Mouse (Mus musculus): ENCODE data around the gene Atp4a. TPM values are rescaled to one million over a fixed set of nuclear protein-coding genes. Genes with fewer than 3 reads are reported as not detected.
A peak's percentile ranks its signal among the peaks of the same experiment; 100 is the strongest.

Atp4a gene
- polyA plus RNA-seq, 1 experiment from 2014 or later: 0.10 TPM

DNA sequence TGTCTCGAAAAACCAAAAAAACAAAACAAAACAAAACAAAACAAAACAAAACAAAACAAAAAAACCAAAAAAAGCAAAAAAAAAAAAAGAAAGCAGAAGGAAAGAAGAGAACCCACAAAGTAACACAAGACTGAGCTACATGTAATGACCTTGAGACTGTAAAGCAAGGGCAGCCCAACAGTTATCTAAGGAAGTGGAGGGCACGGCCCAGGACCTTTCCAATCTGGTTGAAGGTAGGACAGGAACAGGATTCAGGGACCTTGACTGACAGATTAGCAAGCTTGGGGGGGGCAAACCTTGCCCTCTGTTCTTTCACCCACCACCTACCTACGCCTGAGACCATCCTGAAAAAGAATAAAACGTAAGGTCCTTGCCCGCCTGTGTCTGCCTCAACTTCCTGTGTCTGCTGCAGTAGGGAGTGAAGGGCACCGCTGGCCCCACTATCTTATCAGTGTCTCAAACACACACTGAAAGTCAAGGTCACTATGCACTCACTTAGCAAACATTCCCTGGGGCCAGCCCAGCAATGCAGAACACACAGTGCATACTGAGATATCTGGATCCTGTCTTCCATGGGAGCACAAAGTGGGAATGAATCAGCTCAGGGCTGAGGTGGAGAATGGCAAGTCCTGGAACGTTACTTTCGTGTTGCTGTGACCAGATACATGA, 5.7 kb upstream of the Atp4a start:
- Histone ChIP-seq H3K9me3 (no peaks in the 10 kb centered on the region), H3K27ac (no peak overlapping the region), H3K9ac (no peak overlapping the region), H3K27me3 (peaks cover 9% of the 10 kb centered on the region; the same call in 1 of the 2 replicates), H3K4me2 (no peak overlapping the region), H3K4me1 (no peaks in the 10 kb centered on the region), H3K4me3 (no peak overlapping the region), H3K36me3 (no peaks in the 10 kb centered on the region)
- ATAC-seq (ENCODE audit: insufficient number of reproducible peaks, insufficient read depth, low FRiP score, low TSS enrichment, low read depth): no peak
- WGBS: 76% methylated on average over 8 of the region's 8 CpGs

DNA sequence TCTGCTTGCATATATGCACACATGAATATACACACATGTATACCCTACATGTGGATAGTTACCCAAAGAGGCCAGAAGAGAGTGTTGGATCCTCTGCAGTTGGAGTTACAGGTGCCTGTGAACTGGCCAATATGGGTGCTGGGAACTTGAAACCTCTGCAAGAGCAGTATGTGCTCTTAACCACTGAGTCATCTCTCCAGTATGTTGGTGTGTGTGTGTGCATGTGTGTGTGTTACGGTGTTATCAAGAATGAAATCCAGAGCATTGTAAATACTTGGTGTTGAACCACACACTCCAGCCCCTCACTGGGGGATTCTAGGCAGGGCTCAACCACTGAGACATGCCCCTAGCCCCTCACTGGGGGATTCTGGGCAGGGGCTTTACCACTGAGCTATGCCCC, 4.6 kb upstream of the Atp4a start:
- 93% methylated on average over 1 of the region's 1 CpGs for WGBS
- no peak overlapping the region for H3K4me3 ChIP-seq
- peaks cover 13% of the 10 kb centered on the region; the same call in 1 of the 2 replicates for H3K27me3 ChIP-seq
- no peak for ATAC-seq (ENCODE audit: insufficient number of reproducible peaks, insufficient read depth, low FRiP score, low TSS enrichment, low read depth)
- H3K9me3 ChIP-seq: no peaks in the 10 kb centered on the region
- no peak overlapping the region for H3K27ac ChIP-seq
- no peak overlapping the region for H3K9ac ChIP-seq
- no peak overlapping the region for H3K4me2 ChIP-seq
- H3K36me3 ChIP-seq: no peaks in the 10 kb centered on the region
- no peaks in the 10 kb centered on the region for H3K4me1 ChIP-seq

DNA sequence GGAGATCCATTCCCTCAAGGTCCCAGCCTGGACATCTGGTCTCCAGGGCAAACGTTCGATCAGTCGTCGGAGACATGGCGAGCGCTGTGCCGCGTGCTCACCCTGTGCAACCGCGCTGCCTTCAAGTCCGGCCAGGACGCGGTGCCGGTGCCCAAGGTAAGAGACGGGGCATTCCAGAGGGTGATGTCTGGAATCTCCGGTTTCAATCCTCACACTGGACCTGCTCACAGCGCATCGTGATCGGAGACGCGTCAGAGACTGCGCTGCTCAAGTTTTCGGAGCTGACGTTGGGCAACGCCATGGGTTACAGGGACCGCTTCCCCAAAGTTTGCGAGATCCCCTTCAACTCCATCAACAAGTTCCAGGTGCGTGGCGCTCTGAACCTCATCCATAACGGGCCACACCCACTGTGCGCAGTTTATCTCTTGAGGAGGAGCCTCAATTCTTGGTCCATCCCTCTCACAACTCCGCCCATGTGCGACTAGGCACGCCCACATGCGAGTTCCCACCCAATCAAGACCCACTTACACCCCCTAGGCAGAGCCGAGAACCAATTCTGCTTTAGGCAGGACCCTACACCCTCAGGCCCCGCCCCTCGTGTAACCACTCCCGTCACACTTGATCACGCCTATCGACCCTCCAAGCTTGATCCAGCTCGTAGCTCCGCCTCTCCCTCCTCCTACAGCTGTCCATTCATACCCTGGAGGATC, 5.2 kb downstream of the Atp4a start:
- H3K9ac ChIP-seq: peak overlapping the region; percentile 40; the same call in 1 of the 2 replicates

DNA sequence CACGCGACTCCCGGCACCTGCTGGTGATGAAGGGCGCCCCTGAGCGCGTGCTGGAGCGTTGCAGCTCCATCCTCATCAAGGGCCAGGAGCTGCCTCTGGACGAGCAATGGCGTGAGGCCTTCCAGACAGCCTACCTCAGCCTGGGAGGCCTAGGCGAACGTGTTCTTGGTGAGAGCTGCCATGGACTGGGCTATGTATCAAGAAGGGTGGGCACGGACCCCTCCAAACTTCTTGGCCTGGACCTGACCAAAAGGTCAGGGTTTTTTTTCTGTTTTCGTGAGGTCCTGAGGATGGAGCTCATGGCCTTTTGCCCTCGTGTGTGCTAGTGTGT, 5.7 kb downstream of the Atp4a start:
- H3K27ac ChIP-seq: no peak overlapping the region
- ATAC-seq (ENCODE audit: insufficient number of reproducible peaks, insufficient read depth, low FRiP score, low TSS enrichment, low read depth): peak; percentile 8; the same call in 1 of the 2 replicates
- H3K36me3 ChIP-seq: no peaks in the 10 kb centered on the region
- H3K27me3 ChIP-seq: peaks cover 49% of the 10 kb centered on the region
- H3K9me3 ChIP-seq: no peaks in the 10 kb centered on the region
- WGBS: 10% methylated on average over 14 of the region's 14 CpGs
- H3K4me3 ChIP-seq: peak overlapping the region; percentile 39
- peaks cover 12% of the 10 kb centered on the region for H3K4me1 ChIP-seq
- peak overlapping the region; percentile 65 for H3K4me2 ChIP-seq
- peak overlapping the region; percentile 40; the same call in 1 of the 2 replicates for H3K9ac ChIP-seq

More for the DNA sequence above, 5.2 kb downstream of the Atp4a start:
- 2% methylated on average over 43 of the region's 43 CpGs for WGBS
- peaks cover 12% of the 10 kb centered on the region for H3K4me1 ChIP-seq
- no peak overlapping the region for H3K27ac ChIP-seq
- H3K36me3 ChIP-seq: no peaks in the 10 kb centered on the region
- ATAC-seq (ENCODE audit: insufficient number of reproducible peaks, insufficient read depth, low FRiP score, low TSS enrichment, low read depth): peak; percentile 77
- no peaks in the 10 kb centered on the region for H3K9me3 ChIP-seq
- peak overlapping the region; percentile 65 for H3K4me2 ChIP-seq
- H3K27me3 ChIP-seq: peaks cover 49% of the 10 kb centered on the region
- peak overlapping the region; percentile 39 for H3K4me3 ChIP-seq

DNA sequence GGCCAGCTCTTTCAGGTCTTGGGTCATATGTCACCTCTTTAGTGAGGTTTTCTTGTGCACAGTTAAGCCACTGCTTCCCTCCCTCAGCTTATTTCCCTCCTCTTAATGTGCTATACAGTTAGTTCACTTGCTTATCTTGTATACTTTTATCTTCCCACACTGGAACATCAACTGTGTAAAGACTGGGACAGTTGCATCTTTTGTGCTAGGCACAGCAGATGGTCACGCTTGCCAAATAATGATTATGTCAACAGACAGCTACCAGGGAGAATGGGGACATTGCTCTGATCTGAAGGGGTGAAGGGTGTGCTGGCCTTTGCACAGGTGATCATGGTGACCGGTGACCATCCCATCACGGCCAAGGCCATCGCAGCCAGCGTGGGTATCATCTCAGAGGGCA, 7.7 kb downstream of the Atp4a start:
- H3K36me3 ChIP-seq: no peaks in the 10 kb centered on the region
- no peaks in the 10 kb centered on the region for H3K9me3 ChIP-seq
- H3K4me3 ChIP-seq: no peak overlapping the region
- no peak overlapping the region for H3K9ac ChIP-seq
- no peak overlapping the region for H3K4me2 ChIP-seq
- WGBS: 88% methylated on average over 5 of the region's 5 CpGs
- no peak for ATAC-seq (ENCODE audit: insufficient number of reproducible peaks, insufficient read depth, low FRiP score, low TSS enrichment, low read depth)
- H3K27ac ChIP-seq: no peak overlapping the region
- H3K4me1 ChIP-seq: peaks cover 18% of the 10 kb centered on the region
- peaks cover 48% of the 10 kb centered on the region for H3K27me3 ChIP-seq

DNA sequence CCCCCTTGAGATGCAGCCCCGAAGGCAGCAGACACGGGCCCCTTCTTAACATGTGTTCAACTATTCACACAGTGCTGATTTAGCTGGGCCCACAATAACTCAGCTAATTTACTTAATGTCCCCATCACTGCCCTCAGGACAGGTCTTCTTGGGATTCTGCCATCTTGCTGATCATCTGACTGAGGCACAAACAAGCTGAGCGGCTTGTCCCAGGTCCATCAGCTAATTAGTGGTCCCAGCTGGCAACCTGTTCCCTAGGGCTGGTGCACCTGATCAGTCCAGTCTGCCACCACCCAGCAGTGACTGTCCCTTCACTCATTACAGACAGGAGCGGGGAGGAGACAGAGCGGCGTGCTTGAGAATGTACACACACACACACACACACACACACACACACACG, 9.3 kb downstream of the Atp4a start:
- Histone ChIP-seq H3K4me3 (no peak overlapping the region), H3K4me2 (no peak overlapping the region), H3K9ac (no peak overlapping the region), H3K36me3 (peaks cover 2% of the 10 kb centered on the region; the same call in 1 of the 2 replicates), H3K27me3 (peaks cover 32% of the 10 kb centered on the region), H3K9me3 (no peaks in the 10 kb centered on the region), H3K27ac (no peak overlapping the region), H3K4me1 (peaks cover 18% of the 10 kb centered on the region)
- ATAC-seq (ENCODE audit: insufficient number of reproducible peaks, insufficient read depth, low FRiP score, low TSS enrichment, low read depth): no peak
- 65% methylated on average over 7 of the region's 7 CpGs for WGBS

DNA sequence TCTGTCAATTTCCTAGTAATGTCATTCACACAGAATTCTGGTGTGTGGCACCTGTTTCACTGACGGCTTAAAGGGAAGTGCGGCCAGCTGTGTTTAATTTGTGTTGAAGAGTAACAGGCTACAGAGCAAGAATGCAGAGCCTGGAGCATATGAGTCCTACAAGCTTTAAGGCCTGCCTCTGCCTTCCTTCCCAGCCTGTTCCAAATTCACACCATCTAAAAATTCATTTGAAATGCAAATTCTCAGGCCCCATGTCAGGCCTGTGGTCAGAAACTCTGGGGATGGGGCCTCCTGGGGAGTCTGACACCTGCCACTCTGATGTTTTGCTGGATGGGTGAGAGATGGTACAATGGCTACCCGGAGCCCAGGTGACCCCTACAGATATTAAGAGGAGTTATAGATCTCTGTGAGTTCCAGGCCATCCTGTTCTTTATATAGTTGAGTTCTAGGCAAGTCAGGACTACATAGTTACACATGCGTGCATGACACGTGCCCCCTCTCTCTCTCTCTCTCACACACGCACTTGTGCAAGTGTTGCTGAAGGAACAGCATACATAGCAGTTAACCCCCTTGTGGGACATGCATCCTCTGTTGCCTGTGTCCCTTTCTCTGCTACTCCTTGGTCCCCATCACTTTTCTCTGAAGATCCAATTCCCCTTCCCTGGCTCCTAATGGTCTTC, 11.4 kb downstream of the Atp4a start:
- no peak overlapping the region for H3K9ac ChIP-seq
- ATAC-seq (ENCODE audit: insufficient number of reproducible peaks, insufficient read depth, low FRiP score, low TSS enrichment, low read depth): no peak
- H3K36me3 ChIP-seq: peaks cover 10% of the 10 kb centered on the region

DNA sequence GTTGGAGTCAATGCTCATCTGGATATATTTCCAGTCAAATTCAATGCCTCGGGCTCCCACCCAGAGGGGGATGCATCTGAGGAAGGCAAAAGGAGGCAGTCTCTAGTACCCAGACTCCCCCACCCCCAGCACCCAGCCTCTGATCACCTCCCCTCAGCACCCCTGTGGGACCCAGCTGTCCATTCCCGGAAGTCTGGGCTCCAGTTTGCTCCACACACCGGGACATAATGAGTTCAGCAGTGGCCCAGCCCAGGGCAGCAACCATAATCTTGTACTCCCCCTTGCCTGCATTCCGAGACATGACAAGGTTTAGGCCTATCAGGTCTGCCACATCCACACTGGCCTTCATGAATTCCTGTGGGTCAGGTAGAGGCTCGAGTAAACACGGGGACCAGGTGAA, 16.2 kb downstream of the Atp4a start:
- Histone ChIP-seq H3K4me1 (peaks cover 23% of the 10 kb centered on the region), H3K4me2 (peak overlapping the region; percentile 78), H3K4me3 (peak overlapping the region; percentile 80), H3K36me3 (peaks cover 26% of the 10 kb centered on the region), H3K27me3 (no peaks in the 10 kb centered on the region), H3K9me3 (no peaks in the 10 kb centered on the region), H3K9ac (peak overlapping the region; percentile 90), H3K27ac (no peak overlapping the region)
- no peak for ATAC-seq (ENCODE audit: insufficient number of reproducible peaks, insufficient read depth, low FRiP score, low TSS enrichment, low read depth)
- 80% methylated on average over 6 of the region's 6 CpGs for WGBS

More for the DNA sequence above, 11.4 kb downstream of the Atp4a start:
- Histone ChIP-seq H3K9me3 (no peaks in the 10 kb centered on the region), H3K27me3 (peaks cover 12% of the 10 kb centered on the region; the same call in 1 of the 2 replicates), H3K27ac (no peak overlapping the region), H3K4me3 (no peak overlapping the region), H3K4me1 (peaks cover 12% of the 10 kb centered on the region), H3K4me2 (no peak overlapping the region)
- 56% methylated on average over 6 of the region's 6 CpGs for WGBS

DNA sequence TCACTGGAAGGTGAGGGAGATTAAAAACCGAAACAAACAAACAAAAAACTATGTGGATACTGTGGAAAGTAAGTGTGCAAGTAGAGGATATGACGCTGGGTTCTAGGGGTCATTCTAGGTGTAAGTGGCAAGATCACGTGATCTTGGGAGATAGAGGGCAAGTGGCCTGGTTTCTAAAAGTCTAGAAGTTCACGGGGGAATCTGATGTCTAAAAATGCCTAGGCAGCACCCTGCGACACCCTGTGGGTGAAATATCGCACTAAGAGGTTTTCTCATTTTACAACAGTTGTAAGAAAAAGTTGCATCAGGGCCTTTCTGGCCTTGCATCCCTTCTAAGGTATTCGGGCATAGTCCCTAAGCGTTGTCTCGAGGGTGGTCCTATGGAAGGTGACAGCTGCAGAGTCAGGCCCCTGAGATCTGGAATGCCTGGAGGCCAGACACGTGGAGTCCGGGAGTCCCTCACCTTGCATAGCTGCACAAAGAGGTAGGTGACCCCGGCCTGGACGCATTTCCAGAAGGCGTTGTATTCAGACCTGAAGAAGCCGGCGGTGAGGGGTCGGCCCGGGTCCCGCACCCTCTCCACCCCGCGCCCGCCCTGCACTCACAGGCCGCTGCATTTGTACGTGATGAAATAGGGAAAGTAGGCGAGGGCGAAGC, 16.9 kb downstream of the Atp4a start:
- Histone ChIP-seq H3K27me3 (no peaks in the 10 kb centered on the region), H3K36me3 (peaks cover 29% of the 10 kb centered on the region), H3K4me2 (peak overlapping the region; percentile 78), H3K4me1 (peaks cover 17% of the 10 kb centered on the region), H3K27ac (peak overlapping the region; percentile 89; the same call in 1 of the 2 replicates), H3K9ac (peak overlapping the region; percentile 90), H3K4me3 (peak overlapping the region; percentile 80), H3K9me3 (no peaks in the 10 kb centered on the region)
- peak; percentile 27; the same call in 1 of the 2 replicates for ATAC-seq (ENCODE audit: insufficient number of reproducible peaks, insufficient read depth, low FRiP score, low TSS enrichment, low read depth)
- 7% methylated on average over 26 of the region's 26 CpGs for WGBS

DNA sequence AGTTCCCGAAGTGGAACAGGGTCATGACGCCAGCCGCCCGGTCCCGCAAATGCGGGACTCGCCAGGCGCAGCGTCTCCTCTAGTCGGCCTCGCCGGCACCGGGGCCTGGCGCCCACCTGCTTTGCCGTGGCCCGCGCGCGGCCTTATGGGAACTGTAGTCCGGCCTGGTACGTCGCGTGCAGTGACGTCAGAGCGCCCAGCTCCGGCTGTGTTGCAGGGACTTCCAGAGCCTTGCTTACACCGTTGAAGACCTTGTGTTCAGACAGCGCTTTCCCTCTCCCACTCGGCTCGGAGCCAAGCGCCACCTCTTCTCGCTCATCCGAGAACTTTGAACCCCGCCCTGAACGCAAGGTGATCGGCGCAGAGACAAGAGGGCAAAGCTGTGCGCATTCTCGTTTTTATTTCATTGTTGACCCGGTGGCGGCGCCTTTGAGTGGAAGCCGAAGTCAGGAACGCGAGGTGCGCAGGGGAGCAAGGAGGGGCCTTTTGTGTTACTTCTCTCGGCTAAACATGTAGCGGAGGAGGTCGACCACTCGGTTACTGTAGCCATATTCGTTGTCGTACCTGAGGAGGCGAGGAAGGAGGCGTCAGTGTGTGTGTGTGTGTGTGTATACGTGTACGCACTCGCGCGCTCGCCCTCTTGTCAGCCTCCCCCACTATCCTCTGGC, 17.5 kb downstream of the Atp4a start, which contains the start of gene Tmem147:
TSS of gene Tmem147 (minus strand) at position 145 of the 668 bp plus-strand sequence.
- H3K9me3 ChIP-seq: no peaks in the 10 kb centered on the region
- peak within 1 kb of the TSS; percentile 80 for H3K4me3 ChIP-seq
- WGBS: under 1% methylated on average over 60 of the region's 60 CpGs
- H3K27me3 ChIP-seq: no peaks in the 10 kb centered on the region
- H3K27ac ChIP-seq: peak within 1 kb of the TSS; percentile 89
- peak within 1 kb of the TSS; percentile 90 for H3K9ac ChIP-seq
- ATAC-seq (ENCODE audit: insufficient number of reproducible peaks, insufficient read depth, low FRiP score, low TSS enrichment, low read depth): peak; percentile 93
- H3K4me2 ChIP-seq: peak within 1 kb of the TSS; percentile 78
- H3K4me1 ChIP-seq: peaks cover 17% of the 10 kb centered on the region
- H3K36me3 ChIP-seq: peaks cover 30% of the 10 kb centered on the region

Measured in embryonic facial prominence, embryonic 13.5 days (tissue).